Mouse (Mus musculus): ENCODE results near the gene Tekt1. TPM values are rescaled to one million over a fixed set of nuclear protein-coding genes. Genes with fewer than 3 reads are reported as not detected.

Tekt1 gene
- not detected for polyA plus RNA-seq (2017; shearing (Covaris generic))

DNA sequence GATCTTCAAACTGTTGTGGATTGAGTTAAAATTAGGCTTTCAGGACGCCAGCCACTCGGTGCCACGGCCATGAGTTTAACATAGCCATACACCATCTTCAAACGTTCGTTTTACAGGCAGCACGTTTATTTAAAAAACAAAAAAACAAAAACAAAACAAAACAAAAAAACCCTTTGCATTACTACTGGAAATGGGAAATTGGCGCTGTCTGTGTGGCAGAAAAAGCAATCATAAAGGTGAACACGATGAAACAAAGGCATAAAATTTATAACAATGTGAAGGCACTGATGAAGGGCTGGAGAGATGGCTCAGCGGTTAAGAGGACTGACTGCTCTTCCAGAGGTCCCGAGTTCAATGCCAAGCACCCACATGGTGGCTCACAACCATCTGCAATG lies at the start of gene Tekt1:
Gene Tekt1, minus strand, starts transcription at position 96 of the 395 bp plus-strand sequence.

DNA sequence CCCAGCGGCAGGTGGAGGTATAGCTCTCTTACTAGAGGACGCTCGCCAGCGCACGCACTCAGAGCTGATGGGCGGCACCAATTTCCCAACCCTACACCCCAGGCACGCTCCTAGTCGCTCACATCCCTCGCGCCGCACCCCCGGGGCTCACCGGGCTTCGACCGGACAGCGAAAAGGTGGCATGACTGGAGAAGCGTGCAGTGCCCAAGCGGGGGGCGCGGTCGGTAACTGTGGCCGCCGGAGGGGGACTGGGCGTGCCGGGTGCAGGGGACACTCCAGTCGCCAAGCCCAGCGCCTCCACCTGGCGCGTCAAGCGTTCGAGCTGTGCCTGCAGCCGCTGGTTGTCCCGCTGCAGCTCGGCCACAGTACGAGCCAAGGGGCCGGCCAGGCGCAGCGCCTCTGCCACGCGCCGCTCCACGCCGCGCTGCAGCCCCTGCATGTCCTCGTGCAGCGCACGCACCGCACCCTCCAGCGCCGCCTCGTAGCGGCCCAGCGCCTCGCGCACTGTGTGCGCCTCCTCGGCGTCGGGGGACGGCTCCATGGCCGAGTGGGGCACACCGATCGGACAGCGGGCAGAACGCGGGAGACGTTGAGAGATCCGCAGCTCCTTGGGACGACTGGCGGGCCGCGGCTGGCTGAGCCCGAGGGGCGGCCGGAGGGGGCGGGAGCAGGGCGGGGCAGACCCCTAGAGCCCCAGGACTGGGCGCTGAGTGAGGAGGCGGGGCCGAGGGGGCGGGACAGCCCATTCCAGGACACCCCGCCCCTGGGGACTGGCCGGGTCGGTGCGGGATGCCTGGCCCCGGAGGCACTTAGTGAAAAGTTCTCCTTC lies 49.1 kb upstream of the Tekt1 start, which contains the start of gene Smtnl2:
Gene Smtnl2, minus strand, starts transcription at position 621 of the 829 bp plus-strand sequence.

DNA sequence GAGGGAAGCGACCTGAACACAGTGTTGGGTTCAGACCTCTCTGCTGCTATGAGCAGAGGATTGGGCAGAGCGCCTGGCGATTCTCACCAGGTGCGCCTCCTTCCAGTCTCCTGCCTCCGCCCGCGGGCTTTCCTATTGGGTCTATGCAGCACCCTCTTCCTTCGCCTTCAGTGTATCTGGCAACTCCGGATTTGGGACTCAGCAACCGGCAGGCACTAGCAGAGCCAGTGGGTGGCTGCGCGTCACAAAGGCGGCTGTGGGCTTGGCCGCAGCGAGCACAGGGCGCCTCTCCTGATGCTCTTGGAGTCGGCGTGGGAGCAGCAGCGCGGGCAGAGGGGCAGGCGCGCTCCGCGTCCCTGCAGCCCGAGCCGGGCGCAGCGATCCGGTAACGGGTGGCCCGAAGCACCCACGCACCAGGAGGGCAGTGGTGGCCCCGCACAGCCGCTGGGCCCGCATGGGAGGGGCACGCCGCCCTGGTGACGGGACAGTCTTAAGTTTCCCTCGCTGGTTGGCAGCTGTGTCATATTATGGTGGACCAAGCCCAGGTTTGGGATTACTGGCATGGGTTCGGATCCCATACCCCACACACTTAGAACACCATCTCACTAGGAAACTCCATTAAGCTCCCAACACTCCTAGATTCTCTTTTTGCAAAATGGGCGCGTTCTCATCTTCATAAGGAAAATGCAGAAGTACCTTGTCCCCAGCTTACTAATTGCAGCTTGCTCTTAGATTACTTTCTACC lies 47.9 kb downstream of the Tekt1 start, which contains the start of gene Fbxo39:
Gene Fbxo39, plus strand, starts transcription at position 294 of the 745 bp plus-strand sequence.

DNA sequence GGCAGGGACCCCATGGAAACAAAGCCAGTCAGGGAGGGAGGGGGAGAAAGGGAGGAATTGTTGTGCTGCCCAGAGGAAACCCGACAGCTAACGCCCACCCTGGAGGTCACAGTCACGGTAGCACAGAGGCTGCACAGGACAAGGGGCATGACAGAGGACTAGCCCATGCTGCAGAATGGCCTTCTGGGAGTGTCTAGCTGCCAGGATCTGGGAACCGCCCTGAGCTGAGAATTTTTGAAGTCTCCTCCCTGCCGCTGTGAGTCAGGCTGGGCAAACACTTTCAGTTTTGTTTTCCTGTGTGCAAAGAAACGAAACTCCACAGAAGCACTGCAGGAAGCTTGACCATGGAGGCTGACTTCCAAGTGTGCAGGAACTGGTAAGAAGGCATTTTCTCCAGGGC lies 60.9 kb downstream of the Tekt1 start, which contains the start of gene Xaf1:
Gene Xaf1, plus strand, starts transcription at position 296 of the 400 bp plus-strand sequence.

Other genes starting within 250 kb of the Tekt1 start
- not detected for gene Pitpnm3, start 226.7 kb downstream of the Tekt1 start, polyA plus RNA-seq (2017; shearing (Covaris generic))
- gene Gm43951, start 155.6 kb downstream of the Tekt1 start, polyA plus RNA-seq (2017; shearing (Covaris generic)) = 0.39 TPM
- gene 4933427D14Rik, start 155.0 kb downstream of the Tekt1 start, polyA plus RNA-seq (2017; shearing (Covaris generic)) = 39.8 TPM
- 109 TPM for gene Txndc17, start 154.9 kb downstream of the Tekt1 start, polyA plus RNA-seq (2017; shearing (Covaris generic))
- 26.4 TPM for gene Med31, start 146.8 kb downstream of the Tekt1 start, polyA plus RNA-seq (2017; shearing (Covaris generic))
- gene Slc13a5, start 95.2 kb downstream of the Tekt1 start, polyA plus RNA-seq (2017; shearing (Covaris generic)) = not detected
- gene Xaf1, start 60.8 kb downstream of the Tekt1 start, polyA plus RNA-seq (2017; shearing (Covaris generic)) = 87.9 TPM
- gene Fbxo39, start 48.0 kb downstream of the Tekt1 start, polyA plus RNA-seq (2017; shearing (Covaris generic)) = 0.34 TPM
- gene Smtnl2, start 49.3 kb upstream of the Tekt1 start, polyA plus RNA-seq (2017; shearing (Covaris generic)) = not detected
- gene Ggt6, start 73.1 kb upstream of the Tekt1 start, polyA plus RNA-seq (2017; shearing (Covaris generic)) = not detected
- 123 TPM for gene Mybbp1a, start 78.9 kb upstream of the Tekt1 start, polyA plus RNA-seq (2017; shearing (Covaris generic))
- not detected for gene Spns2, start 127.5 kb upstream of the Tekt1 start, polyA plus RNA-seq (2017; shearing (Covaris generic))
- 0.76 TPM for gene Spns3, start 188.1 kb upstream of the Tekt1 start, polyA plus RNA-seq (2017; shearing (Covaris generic))
- gene Ube2g1, start 244.8 kb upstream of the Tekt1 start, polyA plus RNA-seq (2017; shearing (Covaris generic)) = 67.1 TPM

All from inflammation-experienced regulatory T-cells, adult 16 weeks (primary cell).